Mouse (Mus musculus): ENCODE results near the gene Cyp4v3.

DNA sequence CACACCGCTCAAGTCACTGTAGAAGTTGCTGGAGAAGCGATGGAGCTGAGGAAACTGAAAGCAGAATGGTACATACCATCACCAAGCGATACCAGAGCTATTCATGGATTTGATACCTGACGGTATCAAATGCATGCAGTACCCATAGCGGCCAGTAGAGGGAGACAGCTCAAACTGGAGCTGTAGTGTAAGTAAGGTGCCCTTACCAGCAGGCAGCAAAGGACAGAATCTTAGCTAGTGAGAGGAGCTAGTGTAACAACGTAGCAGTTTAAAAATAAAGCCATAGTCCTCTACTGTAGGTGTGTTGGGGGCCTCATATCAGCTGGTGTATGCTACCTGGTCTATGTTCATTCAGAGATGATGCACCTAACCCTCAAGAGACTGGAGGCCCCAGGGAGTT, 12.0 kb upstream of the Cyp4v3 start:
- TF ChIP-seq CTCF (conservative IDR thresholded peaks at IDR 0.05; ENCODE audit: insufficient read depth, insufficient read length, low read depth, low read length) (peak; percentile 91), POLR2A (IDR thresholded peaks at IDR 0.05; ENCODE audit: low read depth, low read length) (no peak)

Data from kidney, adult 2 months (tissue).